Mouse (Mus musculus) liver, embryonic 16.5 days (tissue): ENCODE measurements around the gene Uqcc2. TPM values are rescaled to one million over a fixed set of nuclear protein-coding genes. Genes with fewer than 3 reads are reported as not detected.

ENCODE experiments used
- ATAC-seq: fragments of 200-750 bp; cut with Nextera tagmentation; 2 replicates; pipeline ENCODE4 v1.8.0; 2017; ENCODE audit warnings: low read depth, mild to moderate bottlenecking, moderate number of reproducible peaks, moderate library complexity
- H3K27ac ChIP-seq: fragments of 300-500 bp; sonication (generic); 2 replicates; pipeline ENCODE4 v1.5.1; 2014; ENCODE audit warnings: mild to moderate bottlenecking, low read length
- H3K27me3 ChIP-seq: fragments of 300-500 bp; sonication (generic); 2 replicates; pipeline ENCODE4 v1.6.1; 2014; ENCODE audit warnings: low read depth, low read length, mixed read lengths; ENCODE audit not compliant: control insufficient read depth, insufficient read depth
- H3K36me3 ChIP-seq: fragments of 300-500 bp; sonication (generic); 2 replicates; pipeline ENCODE4 v1.6.1; 2014; ENCODE audit warnings: mild to moderate bottlenecking; ENCODE audit not compliant: control insufficient read depth, insufficient read depth
- H3K4me1 ChIP-seq: fragments of 300-500 bp; sonication (generic); 2 replicates; pipeline ENCODE4 v1.6.1; 2014; ENCODE audit warnings: low read depth, low read length, mixed read lengths; ENCODE audit not compliant: control insufficient read depth
- H3K4me2 ChIP-seq: fragments of 300-500 bp; sonication (generic); 2 replicates; pipeline ENCODE4 v1.6.1; 2014; ENCODE audit warnings: low read depth, low read length, mixed read lengths
- H3K4me3 ChIP-seq: fragments of 300-500 bp; sonication (generic); 2 replicates; pipeline ENCODE4 v1.5.1; 2014; ENCODE audit warnings: low read depth, mild to moderate bottlenecking, low read length
- H3K9ac ChIP-seq: fragments of 300-500 bp; sonication (generic); 2 replicates; pipeline ENCODE4 v1.6.1; 2014; ENCODE audit warnings: low read depth, low read length
- H3K9me3 ChIP-seq: fragments of 300-500 bp; sonication (generic); replicated peaks from 2 replicates; pipeline ENCODE4 v1.6.1; 2016; ENCODE audit warnings: low read length; ENCODE audit not compliant: control insufficient read depth
- WGBS: fragments of 180-500 bp; shearing (Covaris S2); extraction: QIAGEN DNeasy Blood & Tissue Kit; methylation state at CpG from one replicate; pipeline ENCODE4 v1.1.7; 2014; ENCODE audit not compliant: insufficient replicate concordance; 5-methylcytosine and 5-hydroxymethylcytosine counted together
- polyA plus RNA-seq: library from polyadenylated mRNA; unstranded; fragments of >200 nt; fragmentation: Nextera tagmentation; extraction: Ambion mirVana; gene quantifications from 2 replicates; pipeline ENCODE4 v1.2.1, GENCODE M21; 2015

Uqcc2 gene
- polyA plus RNA-seq, 1 experiment from 2014 or later: 130 TPM

DNA sequence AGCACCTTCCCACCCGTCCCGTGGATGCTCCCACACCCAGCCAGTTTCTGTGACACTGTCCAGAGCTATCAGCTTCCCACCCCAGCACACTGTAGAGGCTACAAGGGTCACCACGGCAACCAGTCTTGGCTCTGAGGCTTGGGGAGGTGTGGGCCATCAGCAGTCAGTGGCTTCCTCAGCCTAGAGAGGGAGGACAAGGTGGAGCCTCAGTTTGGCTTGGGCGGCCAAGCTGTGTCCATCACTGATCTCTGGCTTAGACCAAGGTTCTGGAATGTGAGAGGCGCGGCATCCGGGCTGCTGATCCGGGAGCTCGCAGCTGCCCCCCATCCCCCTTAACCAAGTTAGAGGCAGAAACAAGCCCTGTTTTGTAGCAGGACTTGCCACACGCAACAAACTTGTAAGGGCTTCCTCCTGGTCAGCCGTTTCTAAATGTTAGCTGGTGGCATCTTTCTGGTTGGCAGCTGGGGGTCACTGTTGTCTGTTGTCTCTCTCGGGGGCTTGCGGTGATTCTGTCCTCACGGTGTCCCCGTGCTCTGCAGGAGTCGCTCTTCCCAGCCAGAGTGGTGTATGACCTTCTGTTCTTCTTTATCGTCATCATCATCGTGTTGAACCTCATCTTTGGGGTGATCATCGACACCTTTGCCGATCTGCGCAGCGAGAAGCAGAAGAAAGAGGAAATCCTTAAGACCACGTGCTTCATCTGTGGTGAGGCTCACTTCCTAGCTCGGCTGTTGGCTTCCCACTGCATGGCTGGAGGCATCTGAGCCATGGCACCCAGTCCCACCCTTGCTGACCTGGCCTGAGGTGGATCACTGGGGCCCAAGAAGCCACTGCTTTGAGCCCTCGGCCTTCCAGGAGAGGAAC is 14.8 kb downstream of the Uqcc2 start:
- H3K27me3 ChIP-seq: no peaks in the 10 kb centered on the region
- peaks cover 13% of the 10 kb centered on the region for H3K4me1 ChIP-seq
- 47% methylated on average over 25 of the region's 25 CpGs for WGBS
- H3K27ac ChIP-seq: no peak overlapping the region
- H3K36me3 ChIP-seq: peaks cover 3% of the 10 kb centered on the region; the same call in 1 of the 2 replicates
- no peak overlapping the region for H3K4me3 ChIP-seq
- no peak overlapping the region for H3K4me2 ChIP-seq
- ATAC-seq: no peak
- H3K9ac ChIP-seq: no peak overlapping the region
- no peaks in the 10 kb centered on the region for H3K9me3 ChIP-seq

DNA sequence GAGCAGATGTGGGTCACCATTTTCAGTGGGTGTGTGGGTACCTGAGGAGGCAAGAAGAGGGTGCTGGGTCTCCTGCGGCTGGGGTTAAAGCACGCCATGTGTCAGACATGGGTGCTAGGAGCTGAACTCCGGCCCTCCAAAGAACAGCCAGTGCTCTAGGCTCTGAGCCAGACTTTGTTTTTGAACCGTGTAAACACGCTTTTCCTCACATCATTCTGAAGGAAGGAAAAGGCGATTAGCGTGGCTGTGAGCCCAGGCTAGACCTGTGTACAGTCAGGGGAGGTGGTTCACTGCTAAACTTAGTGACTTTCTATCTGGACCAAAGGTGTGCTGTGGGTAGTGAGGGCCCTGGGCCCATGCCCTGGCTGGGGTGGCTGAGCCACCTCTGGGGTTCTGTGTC is 23.6 kb downstream of the Uqcc2 start:
- Histone ChIP-seq H3K27me3 (no peaks in the 10 kb centered on the region), H3K27ac (no peak overlapping the region), H3K36me3 (no peaks in the 10 kb centered on the region), H3K9ac (no peak overlapping the region), H3K4me2 (no peak overlapping the region), H3K4me3 (no peak overlapping the region), H3K4me1 (no peaks in the 10 kb centered on the region), H3K9me3 (no peaks in the 10 kb centered on the region)
- 66% methylated on average over 7 of the region's 7 CpGs for WGBS
- ATAC-seq: no peak

DNA sequence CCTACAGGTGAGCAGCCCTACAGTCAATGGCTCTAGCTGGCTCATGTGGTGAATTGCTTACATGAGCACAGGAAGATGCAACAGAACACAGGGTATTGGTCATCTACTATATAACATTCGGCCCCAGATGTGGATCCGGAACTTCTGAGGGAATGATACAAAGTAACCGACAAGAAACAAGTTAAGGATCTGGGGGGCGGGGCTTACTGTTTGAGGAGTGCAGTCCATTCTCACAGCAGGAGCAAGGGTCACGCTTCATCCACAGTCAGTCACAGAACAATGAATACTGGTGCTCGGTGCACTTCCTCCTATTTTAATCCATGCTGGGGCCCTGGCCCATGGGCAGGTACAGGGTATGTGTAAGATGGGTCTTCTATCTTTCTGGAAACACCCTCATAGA is 25.8 kb downstream of the Uqcc2 start:
- no peak overlapping the region for H3K4me3 ChIP-seq
- H3K4me2 ChIP-seq: no peak overlapping the region
- no peaks in the 10 kb centered on the region for H3K36me3 ChIP-seq
- no peak overlapping the region for H3K27ac ChIP-seq
- no peaks in the 10 kb centered on the region for H3K27me3 ChIP-seq
- H3K9me3 ChIP-seq: no peaks in the 10 kb centered on the region
- ATAC-seq: no peak
- no peaks in the 10 kb centered on the region for H3K4me1 ChIP-seq
- no peak overlapping the region for H3K9ac ChIP-seq
- 59% methylated on average over 6 of the region's 6 CpGs for WGBS

DNA sequence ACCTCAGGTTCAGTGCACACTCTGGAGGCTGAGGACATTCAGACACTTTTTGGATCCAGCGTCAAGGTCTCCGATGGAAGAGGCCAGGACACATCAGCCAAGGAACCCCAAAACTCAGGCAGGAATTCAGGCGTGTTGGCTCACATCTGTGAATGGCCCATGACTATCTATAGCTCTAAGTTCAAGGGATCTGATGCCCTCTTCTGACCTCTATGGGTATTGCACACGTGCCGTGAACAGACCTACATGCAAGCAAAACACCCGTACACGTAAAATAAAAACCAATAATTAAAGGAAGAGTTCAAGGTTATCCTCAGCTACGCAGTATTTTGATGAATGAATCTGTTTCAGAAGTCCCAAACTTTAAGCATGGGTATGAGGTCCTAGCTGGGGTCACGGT is 27.0 kb downstream of the Uqcc2 start:
- H3K9ac ChIP-seq: no peak overlapping the region
- H3K4me3 ChIP-seq: no peak overlapping the region
- WGBS: 74% methylated on average over 9 of the region's 9 CpGs
- H3K27me3 ChIP-seq: no peaks in the 10 kb centered on the region
- H3K4me1 ChIP-seq: no peaks in the 10 kb centered on the region
- no peak for ATAC-seq
- no peak overlapping the region for H3K4me2 ChIP-seq
- no peaks in the 10 kb centered on the region for H3K36me3 ChIP-seq
- H3K9me3 ChIP-seq: no peaks in the 10 kb centered on the region
- H3K27ac ChIP-seq: no peak overlapping the region

DNA sequence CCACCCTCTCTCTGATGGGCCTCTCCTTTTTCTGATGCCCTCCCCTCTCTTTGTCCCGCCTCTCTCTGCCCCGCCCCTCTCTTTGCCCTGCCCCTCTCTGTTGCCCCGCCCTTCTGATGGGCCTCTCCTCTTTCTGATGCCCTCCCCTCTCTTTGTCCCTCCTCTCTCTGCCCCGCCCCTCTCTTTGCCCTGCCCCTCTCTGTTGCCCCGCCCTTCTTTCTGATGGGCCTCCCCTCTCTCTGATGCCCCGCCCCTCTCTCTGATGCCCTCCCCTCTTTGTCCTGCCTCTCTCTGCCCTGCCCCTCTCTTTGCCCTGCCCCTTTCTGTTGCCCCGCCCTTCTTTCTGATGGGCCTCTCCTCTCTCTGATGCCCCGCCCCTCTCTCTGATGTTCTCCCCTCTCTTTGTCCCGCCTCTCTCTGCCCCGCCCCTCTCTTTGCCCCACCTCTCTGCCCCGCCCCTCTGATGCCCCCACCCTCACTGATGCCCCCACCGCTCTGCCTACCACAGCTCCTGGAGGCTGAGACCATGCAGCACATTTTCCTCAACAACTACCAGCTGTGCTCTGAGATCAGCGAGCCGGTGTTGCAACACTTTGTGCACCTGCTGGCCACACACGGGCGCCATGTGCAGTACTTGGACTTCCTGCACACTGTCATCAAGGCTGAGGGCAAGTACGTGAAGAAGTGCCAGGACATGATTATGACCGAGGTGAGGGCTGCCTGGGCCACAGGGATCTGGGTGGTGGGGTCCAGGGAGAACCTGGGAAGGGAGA is 27.8 kb downstream of the Uqcc2 start:
- no peak overlapping the region for H3K4me2 ChIP-seq
- WGBS: 70% methylated on average over 15 of the region's 18 CpGs
- no peak for ATAC-seq

DNA sequence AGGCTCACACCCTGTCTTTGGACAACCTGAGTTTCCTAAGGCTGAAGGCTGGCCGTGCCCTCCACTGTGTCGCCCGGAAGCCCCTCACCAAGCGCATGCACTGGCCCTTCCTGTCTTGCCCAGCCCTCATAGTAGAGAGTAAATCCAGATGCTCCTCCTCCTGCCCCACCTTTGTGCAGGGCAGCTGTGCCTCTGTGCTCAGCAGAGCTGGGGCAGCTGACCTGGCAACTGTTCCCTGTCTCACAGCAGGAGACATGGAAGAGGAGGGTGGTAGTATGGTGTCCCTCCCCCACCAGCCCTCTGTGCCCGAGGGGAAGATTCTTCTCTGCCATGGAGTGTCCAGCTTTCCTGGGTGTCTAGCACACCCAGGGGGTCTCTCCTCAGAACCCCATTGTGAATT is 32.0 kb downstream of the Uqcc2 start:
- no peak overlapping the region for H3K4me2 ChIP-seq
- H3K9ac ChIP-seq: no peak overlapping the region
- no peak overlapping the region for H3K27ac ChIP-seq
- 63% methylated on average over 5 of the region's 5 CpGs for WGBS
- H3K27me3 ChIP-seq: no peaks in the 10 kb centered on the region
- no peaks in the 10 kb centered on the region for H3K9me3 ChIP-seq
- no peak overlapping the region for H3K4me3 ChIP-seq
- H3K36me3 ChIP-seq: no peaks in the 10 kb centered on the region
- H3K4me1 ChIP-seq: no peaks in the 10 kb centered on the region
- no peak for ATAC-seq

More for the DNA sequence above, 27.8 kb downstream of the Uqcc2 start:
- Histone ChIP-seq H3K4me1 (no peaks in the 10 kb centered on the region), H3K4me3 (no peak overlapping the region), H3K9ac (no peak overlapping the region), H3K36me3 (no peaks in the 10 kb centered on the region), H3K27me3 (no peaks in the 10 kb centered on the region), H3K9me3 (no peaks in the 10 kb centered on the region), H3K27ac (no peak overlapping the region)

DNA sequence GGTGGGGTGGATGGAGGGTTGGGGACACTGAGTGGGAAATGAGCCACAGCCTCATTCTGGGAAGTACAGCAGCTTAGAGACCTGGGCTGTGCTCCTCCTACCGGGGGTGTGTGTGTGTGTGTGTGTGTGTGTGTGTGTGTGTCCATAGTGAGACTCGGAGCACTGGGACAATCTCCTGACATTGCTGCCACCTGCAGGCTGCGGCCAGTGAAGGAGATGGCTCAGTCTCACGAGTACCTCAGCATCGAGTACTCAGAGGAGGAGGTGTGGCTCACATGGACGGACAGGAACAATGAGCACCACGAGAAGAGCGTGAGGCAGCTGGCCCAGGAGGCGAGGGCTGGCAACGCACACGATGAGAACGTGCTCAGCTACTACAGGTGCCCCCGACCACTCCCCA is 38.0 kb downstream of the Uqcc2 start:
- WGBS: 40% methylated on average over 13 of the region's 13 CpGs
- ATAC-seq: no peak
- Histone ChIP-seq H3K27ac (no peak overlapping the region), H3K4me2 (no peak overlapping the region), H3K36me3 (no peaks in the 10 kb centered on the region), H3K9me3 (no peaks in the 10 kb centered on the region), H3K27me3 (no peaks in the 10 kb centered on the region), H3K4me3 (no peak overlapping the region), H3K4me1 (no peaks in the 10 kb centered on the region), H3K9ac (no peak overlapping the region)

DNA sequence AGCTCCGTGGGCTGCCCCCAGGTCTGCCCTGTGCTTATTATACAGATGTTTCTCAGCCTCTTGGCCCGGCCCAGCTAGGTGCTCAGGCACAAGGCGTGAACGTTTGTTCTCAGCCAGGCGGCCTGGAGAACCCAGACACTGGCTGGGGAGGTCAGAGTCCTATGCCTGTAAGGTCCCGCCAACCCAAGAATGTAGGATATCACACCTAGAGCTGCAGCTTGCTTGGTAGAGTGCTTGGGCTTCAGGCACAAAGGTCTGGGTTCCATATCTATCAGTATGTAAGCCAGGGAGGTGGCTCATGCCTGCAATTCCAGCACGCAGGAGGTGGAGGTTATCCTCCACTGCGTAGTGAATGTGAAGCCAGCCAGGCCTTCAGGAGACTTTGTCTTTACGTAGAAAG is 43.6 kb downstream of the Uqcc2 start:
- H3K4me2 ChIP-seq: no peak overlapping the region
- H3K9me3 ChIP-seq: no peaks in the 10 kb centered on the region
- H3K27me3 ChIP-seq: no peaks in the 10 kb centered on the region
- H3K36me3 ChIP-seq: no peaks in the 10 kb centered on the region
- no peak for ATAC-seq
- H3K4me1 ChIP-seq: no peaks in the 10 kb centered on the region
- H3K9ac ChIP-seq: no peak overlapping the region
- H3K4me3 ChIP-seq: no peak overlapping the region
- 72% methylated on average over 9 of the region's 9 CpGs for WGBS
- H3K27ac ChIP-seq: no peak overlapping the region

DNA sequence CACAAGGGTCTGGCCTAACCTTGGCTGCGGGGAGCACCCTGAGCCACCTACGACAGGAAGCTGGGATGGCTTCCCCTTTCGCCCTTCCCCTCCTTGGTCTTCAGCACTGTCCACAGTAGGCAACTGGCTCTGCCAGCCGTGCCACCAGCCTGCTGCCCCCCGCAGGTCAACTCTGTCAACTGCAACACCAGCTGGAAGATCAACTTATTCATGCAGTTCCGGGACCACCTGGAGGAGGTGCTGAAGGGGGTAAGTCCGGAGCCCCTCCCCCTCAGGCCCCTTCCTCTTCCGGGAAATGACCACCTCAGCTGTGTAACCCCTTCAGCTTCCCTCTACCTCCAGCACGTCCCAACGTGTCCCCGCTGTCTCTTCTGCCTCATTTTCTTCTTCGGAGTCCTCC is 46.3 kb downstream of the Uqcc2 start:
- Histone ChIP-seq H3K4me1 (no peaks in the 10 kb centered on the region; the same call in 1 of the 2 replicates), H3K4me3 (no peak overlapping the region), H3K36me3 (no peaks in the 10 kb centered on the region), H3K27me3 (no peaks in the 10 kb centered on the region), H3K9me3 (no peaks in the 10 kb centered on the region), H3K9ac (no peak overlapping the region), H3K4me2 (no peak overlapping the region), H3K27ac (no peak overlapping the region)
- no peak for ATAC-seq
- WGBS: 40% methylated on average over 12 of the region's 12 CpGs
